Mouse (Mus musculus) kidney, embryonic 15.5 days (tissue): ENCODE data around the gene Emc9. TPM values are rescaled to one million over a fixed set of nuclear protein-coding genes. Genes with fewer than 3 reads are reported as not detected.

ENCODE experiments used
- ATAC-seq: fragments of 200-750 bp; cut with Nextera tagmentation; replicated peaks from 2 replicates; pipeline ENCODE4 v1.8.0; 2017; ENCODE audit warnings: moderate TSS enrichment; ENCODE audit not compliant: low FRiP score
- H3K27ac ChIP-seq: fragments of 300-500 bp; sonication (generic); 2 replicates; pipeline ENCODE4 v1.5.1; 2015; ENCODE audit warnings: mild to moderate bottlenecking, inconsistent platforms
- H3K27me3 ChIP-seq: fragments of 300-500 bp; sonication (generic); 2 replicates; pipeline ENCODE4 v1.6.1; 2015; ENCODE audit warnings: inconsistent platforms
- H3K36me3 ChIP-seq: fragments of 300-500 bp; sonication (generic); 2 replicates; pipeline ENCODE4 v1.6.1; 2015; ENCODE audit warnings: inconsistent platforms
- H3K4me1 ChIP-seq: fragments of 300-500 bp; sonication (generic); 2 replicates; pipeline ENCODE4 v1.6.1; 2015; ENCODE audit warnings: inconsistent platforms
- H3K4me2 ChIP-seq: fragments of 300-500 bp; sonication (generic); 2 replicates; pipeline ENCODE4 v1.6.1; 2015; ENCODE audit warnings: moderate library complexity, mild to moderate bottlenecking, inconsistent platforms
- H3K4me3 ChIP-seq: fragments of 300-500 bp; sonication (generic); replicated peaks from 2 replicates; pipeline ENCODE4 v1.5.1; 2015; ENCODE audit warnings: mild to moderate bottlenecking, inconsistent platforms
- H3K9ac ChIP-seq: fragments of 300-500 bp; sonication (generic); 2 replicates; pipeline ENCODE4 v1.6.1; 2015; ENCODE audit warnings: mild to moderate bottlenecking, inconsistent platforms
- H3K9me3 ChIP-seq: fragments of 300-500 bp; sonication (generic); replicated peaks from 2 replicates; pipeline ENCODE4 v1.6.1; 2016; ENCODE audit warnings: inconsistent platforms
- WGBS: fragments of 180-500 bp; shearing (Covaris S2); methylation state at CpG from one replicate; pipeline ENCODE4 v1.1.7; 2015; ENCODE audit warnings: mixed read lengths; 5-methylcytosine and 5-hydroxymethylcytosine counted together
- polyA plus RNA-seq: library from polyadenylated mRNA; unstranded; fragments of >200 nt; fragmentation: Nextera tagmentation; extraction: Ambion mirVana; gene quantifications from 2 replicates; pipeline ENCODE4 v1.2.1, GENCODE M21; 2015

The Emc9 gene
- polyA plus RNA-seq, 1 experiment from 2014 or later = 6.8 TPM

DNA sequence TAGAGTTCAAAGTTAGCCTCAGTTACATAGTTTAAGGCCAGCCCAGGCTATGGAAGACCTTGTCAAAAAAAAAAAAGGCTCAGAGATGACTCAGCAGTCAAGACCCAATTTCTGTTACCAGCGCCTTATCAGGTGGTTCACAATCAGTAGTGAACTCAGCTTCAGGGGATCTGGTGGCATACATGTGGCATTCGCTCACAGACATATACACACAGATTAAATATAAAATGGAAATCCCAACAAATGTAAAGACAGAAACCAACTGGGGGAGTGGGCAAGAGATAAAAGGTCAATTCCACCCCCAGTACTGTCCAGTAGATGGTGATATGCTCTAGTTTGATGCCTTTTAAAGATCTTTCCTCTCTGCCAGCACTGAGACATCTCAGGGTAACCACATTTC is 1.0 kb upstream of the Emc9 start:
- WGBS = 89% methylated on average over 2 of the region's 2 CpGs

DNA sequence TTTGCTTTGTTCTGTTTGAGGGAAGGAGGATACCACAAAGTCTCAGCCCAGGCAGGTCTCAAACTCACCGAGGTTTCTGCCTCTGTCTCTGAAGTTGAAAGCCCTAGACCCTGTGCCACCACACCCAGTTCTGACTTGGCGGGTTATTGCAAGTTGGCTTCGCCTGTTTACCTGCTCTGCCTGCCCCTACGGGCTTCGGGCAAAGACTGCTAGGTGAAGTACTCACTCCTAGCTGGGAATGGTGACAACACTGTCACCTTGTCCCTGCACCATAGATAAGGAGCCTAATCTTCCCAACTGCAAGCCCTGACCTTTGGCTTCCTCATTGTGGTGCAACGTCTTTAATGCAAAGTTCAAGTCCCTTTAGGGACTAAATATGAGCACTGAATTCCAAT is 461 bp upstream of the Emc9 start:
- H3K36me3 ChIP-seq = peaks cover 38% of the 10 kb centered on the region
- H3K27me3 ChIP-seq = no peaks in the 10 kb centered on the region
- ATAC-seq = no peak
- H3K4me2 ChIP-seq = peak overlapping the region; percentile 93
- H3K9me3 ChIP-seq = no peaks in the 10 kb centered on the region
- H3K27ac ChIP-seq = no peak overlapping the region
- H3K4me1 ChIP-seq = peaks cover 24% of the 10 kb centered on the region
- peak overlapping the region; percentile 58; the same call in 1 of the 2 replicates for H3K4me3 ChIP-seq
- no peak overlapping the region for H3K9ac ChIP-seq
- 56% methylated on average over 6 of the region's 6 CpGs for WGBS

More for the DNA sequence above, 1.0 kb upstream of the Emc9 start:
- H3K36me3 ChIP-seq = peaks cover 32% of the 10 kb centered on the region
- no peak overlapping the region for H3K27ac ChIP-seq
- no peaks in the 10 kb centered on the region for H3K27me3 ChIP-seq
- no peaks in the 10 kb centered on the region for H3K9me3 ChIP-seq
- H3K4me3 ChIP-seq = no peak overlapping the region
- ATAC-seq = no peak
- peaks cover 24% of the 10 kb centered on the region for H3K4me1 ChIP-seq
- H3K9ac ChIP-seq = no peak overlapping the region
- no peak overlapping the region for H3K4me2 ChIP-seq

DNA sequence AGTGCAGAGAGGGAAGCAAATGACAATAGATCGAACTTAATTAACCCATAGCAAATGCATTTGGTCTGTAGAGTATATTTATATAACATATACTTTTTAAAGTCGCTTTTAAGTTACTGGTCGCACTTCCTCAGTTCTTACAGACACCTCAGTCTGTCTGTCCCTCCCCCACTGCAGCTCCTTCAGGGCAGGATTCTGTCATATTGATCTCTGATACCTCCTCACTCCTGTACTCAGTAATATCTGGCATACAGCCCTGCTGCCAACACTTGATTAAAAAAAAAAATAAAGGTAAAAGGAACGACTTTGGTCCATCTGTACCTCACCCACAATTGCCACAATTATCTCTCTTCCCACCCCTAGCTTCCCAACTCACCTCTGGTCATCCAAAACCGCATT is 800 bp downstream of the Emc9 start:
- Histone ChIP-seq H3K9me3 (no peaks in the 10 kb centered on the region), H3K9ac (peak overlapping the region; percentile 40), H3K4me1 (peaks cover 18% of the 10 kb centered on the region), H3K4me3 (peak overlapping the region; percentile 58), H3K4me2 (peak overlapping the region; percentile 93), H3K27ac (no peak overlapping the region), H3K27me3 (no peaks in the 10 kb centered on the region), H3K36me3 (peaks cover 45% of the 10 kb centered on the region)
- ATAC-seq = no peak
- WGBS = 37% methylated on average over 5 of the region's 5 CpGs

DNA sequence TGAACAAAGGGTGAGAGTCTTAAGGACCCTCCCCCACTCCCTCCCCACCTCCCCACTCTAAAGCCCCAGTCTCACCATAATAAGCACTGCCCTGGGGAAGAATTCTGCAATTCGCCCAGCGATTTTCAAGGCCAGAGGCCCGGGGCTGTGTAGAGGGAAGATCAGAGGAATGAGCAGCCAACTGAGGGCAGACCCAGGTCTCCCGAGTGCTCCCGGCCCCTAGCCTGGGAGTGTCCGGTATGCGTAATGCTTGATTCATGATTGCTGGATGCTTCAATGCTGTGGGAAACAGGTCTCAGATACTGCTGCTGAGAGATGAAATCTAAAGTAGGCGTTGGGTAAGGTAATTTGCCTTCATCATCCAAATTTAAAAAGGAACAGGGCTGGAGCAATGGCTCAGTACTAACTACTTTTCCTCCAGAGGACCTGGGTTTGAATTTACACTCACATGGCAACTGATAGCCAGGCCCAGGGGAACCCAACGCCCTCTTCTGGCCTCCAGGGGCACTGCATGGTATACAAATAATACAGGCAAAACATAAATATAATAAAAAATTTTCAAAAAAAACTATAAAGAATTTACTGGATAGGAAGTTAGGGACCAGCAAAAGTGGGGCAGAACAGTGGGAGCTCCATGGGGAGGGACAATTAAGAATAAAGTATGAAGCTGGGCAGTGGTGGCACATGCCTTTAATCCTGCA is 3.0 kb downstream of the Emc9 start:
- no peak overlapping the region for H3K4me2 ChIP-seq
- H3K27me3 ChIP-seq = no peaks in the 10 kb centered on the region
- 70% methylated on average over 9 of the region's 9 CpGs for WGBS
- no peak overlapping the region for H3K9ac ChIP-seq
- H3K9me3 ChIP-seq = no peaks in the 10 kb centered on the region
- no peak for ATAC-seq
- H3K36me3 ChIP-seq = peaks cover 29% of the 10 kb centered on the region
- no peak overlapping the region for H3K4me3 ChIP-seq
- H3K4me1 ChIP-seq = peaks cover 29% of the 10 kb centered on the region
- no peak overlapping the region for H3K27ac ChIP-seq

DNA sequence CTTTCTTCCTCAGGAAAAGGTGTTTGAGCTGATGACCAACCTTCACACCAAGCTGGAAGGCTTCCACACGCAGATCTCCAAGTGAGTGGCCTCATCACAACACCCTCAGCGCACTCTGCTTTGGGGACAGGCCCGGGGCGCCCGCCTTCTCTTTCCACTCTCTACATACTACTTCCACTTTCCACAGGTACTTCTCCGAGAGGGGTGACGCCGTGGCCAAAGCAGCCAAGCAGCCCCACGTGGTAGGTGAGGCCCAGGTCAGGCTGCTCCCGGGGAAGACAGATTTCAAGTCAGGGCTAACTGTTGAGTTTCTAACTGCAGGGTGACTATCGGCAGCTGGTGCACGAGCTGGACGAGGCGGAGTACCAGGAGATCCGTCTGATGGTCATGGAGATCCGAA is 4.4 kb downstream of the Emc9 start:
- Histone ChIP-seq H3K9me3 (no peaks in the 10 kb centered on the region), H3K4me3 (no peak overlapping the region), H3K27ac (no peak overlapping the region), H3K9ac (no peak overlapping the region), H3K27me3 (no peaks in the 10 kb centered on the region), H3K4me1 (peaks cover 35% of the 10 kb centered on the region), H3K4me2 (no peak overlapping the region), H3K36me3 (peaks cover 23% of the 10 kb centered on the region)
- ATAC-seq = no peak
- 96% methylated on average over 16 of the region's 16 CpGs for WGBS

DNA sequence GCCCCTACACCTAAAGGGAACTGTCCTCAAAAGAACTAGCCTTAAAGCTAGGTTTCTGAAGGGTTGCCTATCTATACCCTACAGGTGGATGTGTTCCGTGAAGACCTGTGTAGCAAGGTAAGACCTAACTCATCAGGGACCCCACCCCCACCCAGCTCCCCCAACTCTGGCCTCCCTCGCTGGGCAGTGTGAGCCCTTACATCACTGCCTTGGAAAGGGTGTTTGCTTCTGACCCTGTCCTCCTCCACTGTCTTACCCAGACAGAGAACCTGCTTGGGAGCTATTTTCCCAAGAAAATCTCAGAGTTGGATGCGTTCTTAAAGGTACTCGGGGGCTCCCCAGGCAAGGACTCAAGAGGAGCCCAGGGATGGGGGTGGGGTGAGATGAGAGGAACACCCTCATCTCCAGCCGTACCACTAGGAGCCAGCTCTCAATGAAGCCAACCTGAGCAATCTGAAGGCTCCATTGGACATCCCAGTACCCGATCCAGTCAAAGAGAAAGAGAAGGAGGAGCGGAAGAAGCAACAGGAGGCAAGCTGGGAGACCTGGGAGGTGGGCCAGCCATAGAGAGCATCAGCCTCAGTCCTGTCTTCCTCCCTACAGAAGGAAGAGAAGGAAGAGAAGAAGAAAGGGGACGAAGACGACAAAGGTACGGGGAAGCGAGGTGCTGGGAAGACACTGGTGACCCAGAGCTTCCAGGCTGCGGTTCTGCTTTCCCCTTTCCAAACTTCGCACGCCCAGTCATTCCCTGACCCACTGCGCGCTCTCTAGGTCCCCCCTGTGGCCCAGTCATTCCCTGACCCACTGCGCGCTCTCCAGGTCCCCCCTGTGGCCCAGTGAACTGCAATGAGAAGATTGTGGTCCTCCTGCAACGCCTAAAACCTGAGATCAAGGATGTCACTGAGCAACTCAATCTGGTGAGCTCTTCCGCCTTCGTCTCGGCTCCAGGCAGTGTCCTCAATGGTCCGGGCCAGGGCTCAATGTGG is 5.3 kb downstream of the Emc9 start:
- Histone ChIP-seq H3K4me1 (peaks cover 35% of the 10 kb centered on the region), H3K27ac (no peak overlapping the region), H3K36me3 (peaks cover 23% of the 10 kb centered on the region), H3K4me3 (no peak overlapping the region), H3K27me3 (no peaks in the 10 kb centered on the region), H3K4me2 (0 out of 2 replicates have a peak overlapping the region, but pooled peaks have one; percentile 89), H3K9ac (no peak overlapping the region), H3K9me3 (no peaks in the 10 kb centered on the region)
- no peak for ATAC-seq
- 91% methylated on average over 23 of the region's 23 CpGs for WGBS

DNA sequence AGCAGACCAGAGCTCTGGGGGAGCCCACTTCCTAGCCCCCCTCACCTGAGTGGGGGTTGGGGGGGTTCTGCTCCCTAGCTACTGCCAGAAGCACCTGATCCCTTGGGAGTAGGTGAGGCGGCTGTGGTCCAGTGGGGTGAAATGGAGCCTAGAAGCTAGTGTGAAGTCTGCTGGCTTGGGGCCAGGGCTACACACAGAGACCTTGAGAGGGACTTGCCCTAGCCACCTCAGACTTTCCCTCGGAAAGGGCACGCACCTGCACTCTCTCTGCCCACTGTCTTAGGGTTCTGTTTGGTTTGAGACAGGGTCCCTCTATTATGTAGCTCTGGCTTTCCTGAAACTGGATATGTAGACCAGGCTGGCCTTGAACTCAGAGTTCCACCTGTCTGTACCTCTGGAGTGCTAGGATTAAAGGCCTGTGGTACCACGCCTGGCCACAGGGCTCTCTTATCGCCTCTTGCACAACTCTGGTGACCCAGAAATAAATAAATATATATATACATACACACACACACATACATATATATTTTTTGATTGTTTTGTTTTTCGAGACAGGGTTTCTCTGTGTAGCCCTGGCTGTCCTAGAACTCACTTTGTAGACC is 6.3 kb downstream of the Emc9 start:
- peaks cover 29% of the 10 kb centered on the region for H3K4me1 ChIP-seq
- peaks cover 23% of the 10 kb centered on the region for H3K36me3 ChIP-seq
- peak overlapping the region; percentile 77 for H3K4me3 ChIP-seq
- peak overlapping the region; percentile 88 for H3K9ac ChIP-seq
- peak overlapping the region; percentile 89 for H3K4me2 ChIP-seq
- H3K9me3 ChIP-seq = no peaks in the 10 kb centered on the region
- H3K27ac ChIP-seq = peak overlapping the region; percentile 86
- no peaks in the 10 kb centered on the region for H3K27me3 ChIP-seq
- ATAC-seq = peak; percentile 45
- WGBS = 30% methylated on average over 6 of the region's 6 CpGs

DNA sequence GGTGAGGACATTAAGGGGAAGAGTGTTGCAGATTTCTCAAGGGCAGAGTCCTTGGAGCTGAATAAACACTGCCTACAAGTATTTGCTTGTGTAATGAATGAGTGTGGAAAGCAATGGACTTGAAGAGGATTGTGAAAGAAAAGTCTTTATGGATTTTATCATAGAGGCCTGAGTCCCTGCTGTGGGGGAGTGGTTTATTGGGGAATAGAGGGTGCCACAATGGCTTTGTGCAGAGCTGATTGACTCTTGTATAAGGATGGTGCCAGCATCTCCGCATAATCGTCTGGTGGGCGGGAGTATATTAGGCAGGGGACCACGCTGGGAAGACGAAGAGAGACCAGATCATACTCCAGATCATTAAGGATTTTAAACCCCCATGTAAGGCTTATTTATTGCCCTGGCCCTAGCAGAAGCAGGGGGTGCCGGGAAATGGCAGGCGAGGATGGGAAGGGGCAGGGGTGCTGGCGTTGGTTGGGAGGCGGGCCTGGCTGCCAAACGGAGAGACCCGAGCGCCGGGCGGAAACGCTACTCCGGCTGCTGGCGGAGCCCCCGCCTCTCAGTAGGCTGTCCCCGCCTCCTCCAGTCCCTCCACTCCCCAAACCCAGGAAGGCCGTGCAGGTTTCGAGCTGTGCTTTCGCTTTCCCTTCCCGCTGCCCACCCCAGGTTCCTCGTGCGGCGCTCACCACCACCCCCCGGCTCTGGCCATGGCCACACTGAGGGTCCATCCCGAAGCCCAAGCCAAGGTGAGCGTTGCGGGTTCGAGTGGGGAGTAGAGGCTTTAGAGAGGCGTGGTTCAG is 7.0 kb downstream of the Emc9 start, which contains the start of gene Psme1:
Psme1 (plus strand) TSS at position 253 of the 797 bp plus-strand sequence.
- ATAC-seq = peak; percentile 90
- Histone ChIP-seq H3K4me2 (peak within 1 kb of the TSS; percentile 89), H3K4me3 (peak within 1 kb of the TSS; percentile 77), H3K27me3 (no peaks in the 10 kb centered on the region), H3K27ac (peak within 1 kb of the TSS; percentile 86), H3K4me1 (peaks cover 29% of the 10 kb centered on the region), H3K9ac (peak within 1 kb of the TSS; percentile 88), H3K9me3 (no peaks in the 10 kb centered on the region), H3K36me3 (peaks cover 23% of the 10 kb centered on the region)
- WGBS = under 1% methylated on average over 32 of the region's 32 CpGs

DNA sequence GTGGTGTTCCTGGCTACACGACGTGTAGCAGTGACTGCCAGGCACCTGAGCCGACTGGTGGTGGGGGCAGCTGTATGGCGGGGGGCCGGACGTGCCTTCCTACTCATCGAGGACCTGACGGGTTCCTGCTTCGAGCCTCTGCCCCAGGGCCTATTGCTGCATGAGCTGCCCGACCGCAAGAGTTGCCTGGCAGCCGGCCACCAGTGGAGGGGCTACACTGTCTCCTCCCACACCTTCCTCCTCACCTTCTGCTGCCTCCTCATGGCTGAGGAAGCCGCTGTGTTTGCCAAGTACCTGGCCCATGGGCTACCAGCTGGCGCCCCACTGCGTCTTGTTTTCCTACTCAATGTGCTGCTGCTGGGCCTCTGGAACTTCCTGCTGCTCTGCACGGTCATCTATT is 8.7 kb downstream of the Emc9 start:
- Histone ChIP-seq H3K9me3 (no peaks in the 10 kb centered on the region), H3K4me2 (no peak overlapping the region), H3K9ac (no peak overlapping the region), H3K27me3 (no peaks in the 10 kb centered on the region), H3K4me3 (no peak overlapping the region), H3K4me1 (peaks cover 29% of the 10 kb centered on the region), H3K36me3 (peaks cover 17% of the 10 kb centered on the region), H3K27ac (no peak overlapping the region)
- ATAC-seq = no peak
- WGBS = 77% methylated on average over 16 of the region's 16 CpGs

DNA sequence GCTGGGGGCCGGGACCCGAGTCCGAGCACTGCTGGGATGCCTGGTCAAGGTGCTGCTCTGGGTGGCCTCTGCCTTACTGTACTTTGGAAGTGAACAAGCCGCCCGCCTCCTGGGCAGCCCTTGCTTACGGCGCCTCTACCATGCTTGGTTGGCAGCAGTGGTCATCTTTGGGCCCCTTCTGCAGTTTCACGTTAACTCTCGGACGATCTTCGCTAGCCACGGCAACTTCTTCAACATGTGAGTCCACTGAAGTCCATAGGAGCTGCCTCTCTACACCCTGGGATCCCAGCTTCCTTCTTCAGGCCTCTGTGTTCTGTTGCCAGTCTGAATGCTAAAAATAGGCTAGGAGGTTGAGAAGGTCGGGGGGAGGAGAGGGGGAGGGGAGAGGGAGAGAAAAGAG is 9.4 kb downstream of the Emc9 start:
- H3K4me2 ChIP-seq = no peak overlapping the region

DNA sequence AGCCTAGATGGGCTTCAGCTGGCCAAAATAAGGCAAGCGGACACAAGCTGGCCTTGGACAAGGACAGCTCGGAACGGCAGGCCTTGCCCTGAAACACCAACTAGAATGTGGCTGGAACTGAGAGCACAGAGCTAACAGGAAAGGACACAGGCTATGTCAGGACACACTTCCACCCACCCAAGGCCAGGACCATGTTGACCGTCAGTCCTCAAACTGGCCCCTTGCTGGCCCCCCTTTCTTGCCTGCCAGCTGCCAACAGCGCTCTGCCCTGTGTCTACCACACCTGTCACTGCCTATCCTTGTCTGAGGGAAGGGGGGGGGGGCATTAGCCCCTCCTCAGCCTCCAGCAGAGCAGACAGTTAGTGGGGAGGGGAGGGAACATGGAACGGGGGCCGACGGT is 9.8 kb downstream of the Emc9 start, which contains the start of gene Fitm1:
Fitm1 (plus strand) TSS at position 316 of the 400 bp plus-strand sequence.
- no peak for ATAC-seq
- peaks cover 29% of the 10 kb centered on the region for H3K4me1 ChIP-seq
- no peak within 1 kb of the TSS for H3K4me2 ChIP-seq
- H3K27ac ChIP-seq = no peak within 1 kb of the TSS
- no peak within 1 kb of the TSS for H3K4me3 ChIP-seq
- no peaks in the 10 kb centered on the region for H3K27me3 ChIP-seq
- 80% methylated on average over 8 of the region's 8 CpGs for WGBS
- H3K36me3 ChIP-seq = peaks cover 6% of the 10 kb centered on the region
- H3K9me3 ChIP-seq = no peaks in the 10 kb centered on the region
- no peak within 1 kb of the TSS for H3K9ac ChIP-seq

More for the DNA sequence above, 9.4 kb downstream of the Emc9 start:
- ATAC-seq = no peak
- 66% methylated on average over 13 of the region's 13 CpGs for WGBS
- Histone ChIP-seq H3K9me3 (no peaks in the 10 kb centered on the region), H3K27ac (no peak overlapping the region), H3K4me1 (peaks cover 29% of the 10 kb centered on the region), H3K27me3 (no peaks in the 10 kb centered on the region), H3K36me3 (peaks cover 10% of the 10 kb centered on the region), H3K9ac (no peak overlapping the region), H3K4me3 (no peak overlapping the region)
